Mouse (Mus musculus): Measurements from ENCODE around the gene Fbxo27.

DNA sequence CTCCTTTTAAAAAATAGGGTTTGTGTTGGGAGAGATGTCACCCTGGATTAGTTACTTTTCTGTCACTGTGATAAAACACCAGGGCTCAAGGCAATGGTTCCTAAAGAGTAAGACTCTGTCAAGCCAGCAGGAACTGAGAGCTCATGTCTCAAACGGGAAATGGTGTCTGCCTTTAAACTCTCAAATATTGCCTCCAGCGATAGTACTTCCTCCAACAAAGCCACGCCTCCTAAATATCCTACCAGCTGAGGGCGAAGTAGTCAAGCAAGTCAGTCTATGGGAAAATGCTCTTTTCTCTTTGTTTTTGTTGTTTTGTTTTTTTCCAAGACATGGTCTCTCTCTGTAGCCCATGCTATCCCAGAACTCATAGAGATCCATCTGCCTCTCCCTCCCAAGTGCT lies 21.5 kb upstream of the Fbxo27 start:
- TF ChIP-seq CTCF (IDR thresholded peaks at IDR 0.05; ENCODE audit: borderline replicate concordance, insufficient read depth, low read length) (no peak), POLR2A (IDR thresholded peaks at IDR 0.05; ENCODE audit: low read depth, low read length) (no peak)
